ENCODE assay signal across 18 mouse cellular contexts in genomic region chr10:80684984-80685383, GRCm38 (mm10). TPM values are rescaled to one million over a fixed set of nuclear protein-coding genes. Genes with fewer than 3 reads are reported as not detected.
A peak's percentile ranks its signal among the peaks of the same experiment; 100 is the strongest.
DNase-seq lines count a peak whose midpoint lies in the region; ATAC-seq and TF ChIP-seq lines count a peak whose summit lies in the region.
"Had no signal": no experiment of that assay in that cellular context is flagged by ENCODE, and none has a peak within 500 bp of the region (broad histone marks: within the 10 kb centered on the region; RNA-seq: fewer than 3 reads in every experiment).

No protein-coding gene starts in this region.

- DNase-seq in heart, embryonic 10.5 days (ENCODE audit: low spot score): no peak
- no peak for DNase-seq in heart, adult 8-10 months (ENCODE audit: low spot score)
- peak; percentile 40 for DNase-seq in induced T-regulatory cell, adult 2 months (ENCODE audit: low read depth)
- no peak for DNase-seq in liver, postnatal 0 days
- no peak for DNase-seq in gastrocnemius, adult 8-10 months (ENCODE audit: low spot score in 2 of 2)
- no peak for DNase-seq in layer of hippocampus, adult 18-20 months (ENCODE audit: low spot score in 2 of 2)
- no peak for DNase-seq in cerebellum, adult 8-10 months
- DNase-seq: gastrocnemius, postnatal 10 days; kidney, adult 11 months; lung, postnatal 10 days had no signal

- peak; percentile 65 for ATAC-seq in liver, postnatal 0 days

- H3K4me2 ChIP-seq in liver, postnatal 0 days (ENCODE audit: low read depth, low read length): peak overlapping the region; percentile 61
- H3K4me2 ChIP-seq: embryonic facial prominence, embryonic 12.5 days; hindbrain, embryonic 15.5 days; limb, embryonic 15.5 days; neural tube, embryonic 12.5 days had no signal

- peaks cover 60% of the 10 kb centered on the region for H3K36me3 ChIP-seq in heart, embryonic 10.5 days
- H3K36me3 ChIP-seq in liver, postnatal 0 days (replicated peaks; ENCODE audit: insufficient read depth, low read length): peaks cover 32% of the 10 kb centered on the region

- TF ChIP-seq CTCF in bone marrow, adult 2 months (IDR thresholded peaks at IDR 0.05; ENCODE audit: control insufficient read depth, insufficient read depth, low read length): no peak
- no peak for TF ChIP-seq CTCF in liver, postnatal 0 days (IDR thresholded peaks at IDR 0.05; ENCODE audit: low read depth)

- no peak for TF ChIP-seq POLR2A in bone marrow, adult 2 months (IDR thresholded peaks at IDR 0.05; ENCODE audit: borderline replicate concordance, control insufficient read depth, low read depth, low read length)

- TF ChIP-seq EP300 in liver, postnatal 0 days (IDR thresholded peaks at IDR 0.05; ENCODE audit: low read depth): peak; percentile 96

- H3K9ac ChIP-seq in liver, postnatal 0 days (replicated peaks): peak overlapping the region; percentile 50; the same call in 1 of the 2 replicates
- H3K9ac ChIP-seq: embryonic facial prominence, embryonic 12.5 days; hindbrain, embryonic 15.5 days; limb, embryonic 15.5 days; neural tube, embryonic 12.5 days had no signal

- no peaks in the 10 kb centered on the region for H3K27me3 ChIP-seq in heart, embryonic 10.5 days (ENCODE audit: insufficient read depth, poor library complexity, severe bottlenecking)
- H3K27me3 ChIP-seq in liver, postnatal 0 days (ENCODE audit: insufficient read depth, low read length): no peaks in the 10 kb centered on the region
- H3K27me3 ChIP-seq: embryonic facial prominence, embryonic 12.5 days; hindbrain, embryonic 15.5 days; limb, embryonic 15.5 days; megakaryocyte, embryonic 14.5 days; neural tube, embryonic 12.5 days had no signal

- H3K4me3 ChIP-seq in heart, embryonic 10.5 days: no peak overlapping the region
- H3K4me3 ChIP-seq in bone marrow, adult 2 months (replicated peaks; ENCODE audit: control insufficient read depth, low read depth, low read length): no peak overlapping the region
- H3K4me3 ChIP-seq in liver, postnatal 0 days (ENCODE audit: low read depth, low read length): no peak overlapping the region
- H3K4me3 ChIP-seq: embryonic facial prominence, embryonic 12.5 days; forebrain, embryonic 10.5 days; hindbrain, embryonic 15.5 days; limb, embryonic 15.5 days; neural tube, embryonic 12.5 days had no signal

- WGBS in heart, embryonic 10.5 days: 46% methylated on average over 4 of the region's 4 CpGs
- WGBS in bone marrow, adult 2 months: 55% methylated on average over 4 of the region's 4 CpGs
- WGBS in liver, postnatal 0 days (ENCODE audit: insufficient replicate concordance): 56% methylated on average over 4 of the region's 4 CpGs

- no peaks in the 10 kb centered on the region for H3K9me3 ChIP-seq in heart, embryonic 10.5 days
- no peaks in the 10 kb centered on the region for H3K9me3 ChIP-seq in liver, postnatal 0 days (ENCODE audit: low read length)
- H3K9me3 ChIP-seq: embryonic facial prominence, embryonic 12.5 days; forebrain, embryonic 10.5 days; hindbrain, embryonic 15.5 days; limb, embryonic 15.5 days; megakaryocyte, embryonic 14.5 days; neural tube, embryonic 12.5 days had no signal

- H3K4me1 ChIP-seq in heart, embryonic 10.5 days: peaks cover 12% of the 10 kb centered on the region
- H3K4me1 ChIP-seq in bone marrow, adult 2 months (ENCODE audit: control insufficient read depth, insufficient read depth, low read length): peaks cover 9% of the 10 kb centered on the region
- H3K4me1 ChIP-seq in liver, postnatal 0 days (ENCODE audit: insufficient read depth): peaks cover 23% of the 10 kb centered on the region
- H3K4me1 ChIP-seq: embryonic facial prominence, embryonic 12.5 days; hindbrain, embryonic 15.5 days; neural tube, embryonic 12.5 days had no signal

- peak overlapping the region; percentile 44; the same call in 1 of the 2 replicates for H3K27ac ChIP-seq in heart, embryonic 10.5 days
- peak overlapping the region; percentile 74 for H3K27ac ChIP-seq in bone marrow, adult 2 months (ENCODE audit: control insufficient read depth, insufficient read depth, low read depth, low read length, poor library complexity)
- H3K27ac ChIP-seq in liver, postnatal 0 days (ENCODE audit: low read depth): peak overlapping the region; percentile 82
- H3K27ac ChIP-seq: embryonic facial prominence, embryonic 12.5 days; forebrain, embryonic 10.5 days; hindbrain, embryonic 15.5 days; kidney, postnatal 0 days; limb, embryonic 15.5 days; neural tube, embryonic 12.5 days had no signal

RNA-seq across cellular contexts. Expression of gene Mknk2, which starts 7.1 kb away (rescaled TPM):
- polyA plus RNA-seq in heart, embryonic 10.5 days (2016; fragmentation: Nextera tagmentation; extraction: Ambion mirVana): 90.8 and 92.0 TPM in 2 replicates
- 100 to 1,000 TPM; 197 to 243 (median 216) TPM for total RNA-seq in heart, adult 8-10 months (2022)
- polyA plus RNA-seq in bone marrow, adult 2 months (2011; ENCODE audit: insufficient read depth, insufficient read length, low replicate concordance, missing spikeins): 70.5 and 89.6 TPM in 2 replicates
- 45.8 and 46.1 TPM in 2 replicates for polyA plus RNA-seq in liver, postnatal 0 days (2015; fragmentation: Nextera tagmentation; extraction: Ambion mirVana)
- total RNA-seq in gastrocnemius, adult 8-10 months (2022): 100 to 1,000 TPM; 226 to 292 (median 253) TPM
- 10 to 100 TPM; 44.7 to 46.1 TPM for total RNA-seq in layer of hippocampus, adult 18-20 months (2021)

RNA-seq across cellular contexts. Expression of gene Mob3a, which starts 16.8 kb away (rescaled TPM):
- 54.8 and 56.8 TPM in 2 replicates for polyA plus RNA-seq in heart, embryonic 10.5 days (2016; fragmentation: Nextera tagmentation; extraction: Ambion mirVana)
- total RNA-seq in heart, adult 8-10 months (2022): 1 to 10 TPM; 3.8 to 6.0 (median 5.4) TPM
- polyA plus RNA-seq in bone marrow, adult 2 months (2011; ENCODE audit: insufficient read depth, insufficient read length, low replicate concordance, missing spikeins): 16.3 and 45.8 TPM in 2 replicates
- polyA plus RNA-seq in liver, postnatal 0 days (2015; fragmentation: Nextera tagmentation; extraction: Ambion mirVana): 14.7 and 17.3 TPM in 2 replicates
- total RNA-seq in gastrocnemius, adult 8-10 months (2022): 1 to 10 TPM; 2.6 to 3.6 (median 3.4) TPM
- 10 to 100 TPM; 13.2 to 13.5 TPM for total RNA-seq in layer of hippocampus, adult 18-20 months (2021)

RNA-seq across cellular contexts. Expression of gene Izumo4, which starts 17.0 kb away (rescaled TPM):
- polyA plus RNA-seq in heart, embryonic 10.5 days (2016; fragmentation: Nextera tagmentation; extraction: Ambion mirVana): 12.8 and 14.4 TPM in 2 replicates
- 1 to 10 TPM; 2.2 to 5.3 (median 3.6) TPM for total RNA-seq in heart, adult 8-10 months (2022)
- polyA plus RNA-seq in bone marrow, adult 2 months (2011; ENCODE audit: insufficient read depth, insufficient read length, low replicate concordance, missing spikeins): 22.9 and 33.3 TPM in 2 replicates
- polyA plus RNA-seq in liver, postnatal 0 days (2015; fragmentation: Nextera tagmentation; extraction: Ambion mirVana): 7.9 and 10.4 TPM in 2 replicates
- total RNA-seq in gastrocnemius, adult 8-10 months (2022): 1 to 10 TPM; 1.0 to 3.1 (median 2.7) TPM
- 10 to 100 TPM; 52.5 to 54.7 TPM for total RNA-seq in layer of hippocampus, adult 18-20 months (2021)

RNA-seq across cellular contexts. Expression of gene Btbd2, which starts 28.1 kb away (rescaled TPM):
- 59.0 and 69.9 TPM in 2 replicates for polyA plus RNA-seq in heart, embryonic 10.5 days (2016; fragmentation: Nextera tagmentation; extraction: Ambion mirVana)
- 10 to 100 TPM; 44.0 to 52.5 (median 48.5) TPM for total RNA-seq in heart, adult 8-10 months (2022)
- 7.0 and 22.1 TPM in 2 replicates for polyA plus RNA-seq in bone marrow, adult 2 months (2011; ENCODE audit: insufficient read depth, insufficient read length, low replicate concordance, missing spikeins)
- polyA plus RNA-seq in liver, postnatal 0 days (2015; fragmentation: Nextera tagmentation; extraction: Ambion mirVana): 10.7 and 11.5 TPM in 2 replicates
- 10 to 100 TPM; 36.7 to 40.7 (median 39.7) TPM for total RNA-seq in gastrocnemius, adult 8-10 months (2022)
- 100 to 1,000 TPM; 110 to 114 TPM for total RNA-seq in layer of hippocampus, adult 18-20 months (2021)

RNA-seq across cellular contexts. Expression of gene Ap3d1, which starts 57.1 kb away (rescaled TPM):
- polyA plus RNA-seq in heart, embryonic 10.5 days (2016; fragmentation: Nextera tagmentation; extraction: Ambion mirVana): 53.1 and 60.4 TPM in 2 replicates
- 10 to 100 TPM; 41.2 to 44.5 (median 43.4) TPM for total RNA-seq in heart, adult 8-10 months (2022)
- 35.9 and 68.0 TPM in 2 replicates for polyA plus RNA-seq in bone marrow, adult 2 months (2011; ENCODE audit: insufficient read depth, insufficient read length, low replicate concordance, missing spikeins)
- polyA plus RNA-seq in liver, postnatal 0 days (2015; fragmentation: Nextera tagmentation; extraction: Ambion mirVana): 16.4 and 19.0 TPM in 2 replicates
- 10 to 100 TPM; 24.1 to 29.3 (median 27.8) TPM for total RNA-seq in gastrocnemius, adult 8-10 months (2022)
- total RNA-seq in layer of hippocampus, adult 18-20 months (2021): 100 to 1,000 TPM; 138 TPM

Comparison
In these comparisons a context has a peak if more than half of its experiments do, and no peak if none do; other contexts are left out.
1. RNA of gene Mknk2, which starts 7.1 kb away (total RNA-seq): 226 to 292 TPM in gastrocnemius, adult 8-10 months and 197 to 243 TPM in heart, adult 8-10 months; 44.7 to 46.1 TPM in layer of hippocampus, adult 18-20 months; every median in the first group is over 4 times any median in the second.
2. RNA of gene Izumo4, which starts 17.0 kb away (total RNA-seq): 52.5 to 54.7 TPM in layer of hippocampus, adult 18-20 months; 2.2 to 5.3 TPM in heart, adult 8-10 months and 1.0 to 3.1 TPM in gastrocnemius, adult 8-10 months; every median in the first group is over 4 times any median in the second.
3. Peak in every context shown above with its lines, with median percentiles within 50 percentile points of each other: H3K27ac ChIP-seq.